Mouse (Mus musculus) urinary bladder, postnatal 14 days (tissue): Measurements from ENCODE around the gene Arhgap8.
"Not testable (repeated sequence)": the region's sequence is repeated elsewhere in the genome, so short reads cannot be mapped to it uniquely, and the experiment has no call there.

ENCODE experiments used
- DNase-seq: peaks from one replicate; pipeline ENCODE4 v3.0.0; 2021; ENCODE audit warnings: low spot score

Arhgap8 gene

DNA sequence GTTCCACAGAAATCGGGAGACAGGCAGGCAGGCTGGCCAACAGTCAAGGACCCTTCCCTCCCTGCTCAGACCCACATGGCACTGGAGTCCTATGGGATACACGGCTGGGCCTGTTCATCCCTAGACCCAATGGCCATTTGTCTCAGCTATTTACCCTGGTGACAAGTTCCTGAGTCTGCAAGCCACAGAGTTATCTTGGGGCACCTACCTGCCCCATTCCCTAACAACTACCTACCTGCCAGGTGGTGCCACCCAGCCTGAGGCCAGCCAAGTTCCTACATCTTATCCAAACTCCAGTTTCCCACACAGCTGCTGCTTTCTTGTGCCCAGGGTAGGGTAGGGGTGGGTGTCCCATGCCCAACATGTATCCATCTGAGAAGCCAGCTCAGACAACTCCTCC, 21.7 kb upstream of the Arhgap8 start:
- DNase-seq, result no peak

GRCm38 (mm10) chr15:84700147-84700794, 19.6 kb upstream of the Arhgap8 start:
- DNase-seq, result peak; percentile 67

- DNase-seq, result peak; percentile 67
Observed at GRCm38 (mm10) chr15:84701947-84702346, 17.9 kb upstream of the Arhgap8 start.

- DNase-seq, result peak; percentile 42
Observed at GRCm38 (mm10) chr15:84702391-84703345, 17.2 kb upstream of the Arhgap8 start.

DNA sequence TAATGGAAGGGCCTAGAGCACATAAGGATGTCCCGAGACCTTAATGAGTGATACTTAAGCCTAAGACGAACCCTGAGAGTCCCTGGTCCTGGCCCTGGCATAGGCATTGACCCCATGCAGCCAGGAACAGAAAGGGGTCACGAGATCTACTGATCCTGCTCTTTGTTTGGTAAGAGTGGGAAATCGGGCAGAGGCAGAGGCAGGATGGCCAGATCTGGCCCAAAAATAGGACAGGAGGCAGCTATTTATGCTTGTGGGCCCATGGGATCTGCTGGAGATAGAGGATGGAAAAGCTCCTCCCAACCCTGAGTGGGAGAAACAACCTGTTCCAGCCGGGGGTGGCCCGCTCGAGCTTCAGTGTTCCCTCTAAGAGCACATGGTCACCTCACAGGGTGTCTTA, 15.9 kb upstream of the Arhgap8 start:
- no peak for DNase-seq

- DNase-seq, result no peak
Observed at GRCm38 (mm10) chr15:84705351-84705901, 14.4 kb upstream of the Arhgap8 start.

GRCm38 (mm10) chr15:84706983-84707619, 12.8 kb upstream of the Arhgap8 start:
- no peak for DNase-seq

DNA sequence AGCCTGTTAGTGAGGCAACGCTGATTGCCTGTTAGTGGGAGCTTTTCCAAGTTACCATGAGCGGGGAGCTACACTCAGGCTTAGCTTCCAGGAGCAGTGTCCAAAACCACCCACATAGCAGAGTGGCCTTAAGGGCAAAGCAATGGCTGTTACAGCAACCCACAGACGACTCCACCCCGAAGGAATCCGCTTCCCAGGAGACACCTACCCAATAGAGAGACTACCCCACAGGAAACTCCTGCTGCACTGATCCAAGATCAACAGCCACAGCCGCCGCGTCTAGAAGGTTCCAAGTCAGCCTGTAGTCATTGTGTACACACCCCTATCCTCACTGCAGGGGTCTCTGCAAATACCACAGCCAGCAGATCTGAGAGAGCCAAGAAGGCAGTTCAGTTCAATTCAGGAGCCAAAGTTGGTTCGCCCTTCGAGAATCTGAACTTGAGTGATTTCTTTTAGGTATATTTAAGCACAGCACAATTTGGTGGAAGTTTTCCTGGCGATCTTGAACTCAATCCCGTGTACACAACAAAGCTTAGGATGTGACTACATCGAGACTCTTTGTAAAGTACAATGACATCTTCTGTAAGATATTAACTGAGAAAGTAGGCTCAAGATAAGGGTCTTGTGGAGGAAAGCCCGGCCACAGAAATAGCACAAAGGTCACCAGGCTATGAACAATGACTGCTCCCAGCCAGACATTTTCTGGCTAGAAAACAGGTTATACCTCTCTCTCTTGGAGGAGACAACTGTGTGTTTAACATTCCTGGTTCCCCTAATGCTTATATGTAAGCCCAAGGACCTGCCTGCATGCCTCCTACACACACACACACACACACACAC, 7.1 kb upstream of the Arhgap8 start:
- DNase-seq, result no peak

DNA sequence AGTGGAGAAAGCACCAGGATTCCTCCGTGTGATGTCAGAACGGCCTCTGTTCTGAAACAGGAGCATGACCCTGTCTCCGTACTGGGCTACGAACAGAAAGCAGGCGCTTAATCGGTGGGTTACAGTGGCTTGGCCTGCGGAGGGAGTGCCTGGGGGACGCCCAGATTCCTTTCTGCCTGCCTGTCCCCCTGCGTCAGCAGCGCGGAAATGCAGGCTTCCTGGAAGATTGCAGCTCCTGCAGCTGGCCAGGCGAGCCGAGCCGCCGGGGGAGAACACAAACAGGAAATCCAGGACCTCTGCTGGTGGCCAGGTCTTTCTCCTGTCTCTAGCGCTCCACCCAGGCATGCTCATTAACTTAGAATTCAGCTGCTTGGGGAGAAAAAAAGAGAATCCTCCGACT, 5.1 kb upstream of the Arhgap8 start:
- peak; percentile 88 for DNase-seq

DNA sequence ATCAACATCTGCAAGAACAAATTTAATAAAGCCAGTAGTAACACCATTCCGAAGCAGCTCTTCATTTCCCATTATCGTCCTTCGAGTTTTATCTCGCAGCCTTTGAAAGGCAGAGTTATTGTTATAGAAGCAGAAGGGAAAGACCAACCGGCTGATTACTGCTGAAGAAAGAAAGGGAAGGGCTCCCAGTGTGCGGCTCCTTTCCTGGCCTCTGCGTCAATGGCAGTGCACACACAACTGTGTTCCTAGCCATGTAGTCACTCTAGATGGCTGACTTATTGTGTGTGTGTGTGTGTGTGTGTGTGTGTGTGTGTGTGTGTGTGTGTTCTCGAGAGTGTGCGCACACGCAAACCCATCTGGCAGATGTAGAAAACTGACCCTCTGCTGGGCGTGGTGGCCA, 4.7 kb upstream of the Arhgap8 start:
- no peak for DNase-seq

DNA sequence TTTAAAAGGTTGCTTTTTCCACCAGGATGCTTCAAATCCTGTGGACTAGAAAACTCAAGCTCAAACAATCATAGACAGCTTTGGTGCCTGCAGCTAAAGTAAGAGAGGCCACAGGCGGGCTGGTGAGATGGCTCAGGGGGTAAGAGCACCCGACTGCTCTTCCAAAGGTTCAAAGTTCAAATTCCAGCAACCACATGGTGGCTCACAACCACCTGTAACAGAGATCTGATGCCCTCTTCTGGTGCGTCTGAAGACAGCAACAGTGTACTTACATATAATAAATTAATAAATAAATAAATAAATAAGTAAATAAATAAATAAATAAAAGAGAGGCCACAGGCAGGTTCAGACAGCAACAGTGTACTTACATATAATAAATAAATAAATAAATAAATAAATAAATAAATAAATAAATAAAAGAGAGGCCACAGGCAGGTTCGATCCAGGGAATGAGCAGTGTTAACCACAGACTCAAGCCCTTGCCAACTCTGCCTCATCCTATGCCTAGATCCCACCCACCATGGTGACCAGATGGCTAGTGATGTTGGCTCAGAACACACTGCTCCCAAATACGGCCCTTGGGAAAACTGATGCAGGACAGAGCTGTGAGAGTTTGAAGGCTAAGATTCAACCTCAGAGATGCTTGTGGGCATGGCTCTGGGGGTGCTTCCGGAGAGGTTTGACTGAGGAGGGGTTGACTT, 2.1 kb upstream of the Arhgap8 start:
- not testable (repeated sequence) for DNase-seq

DNA sequence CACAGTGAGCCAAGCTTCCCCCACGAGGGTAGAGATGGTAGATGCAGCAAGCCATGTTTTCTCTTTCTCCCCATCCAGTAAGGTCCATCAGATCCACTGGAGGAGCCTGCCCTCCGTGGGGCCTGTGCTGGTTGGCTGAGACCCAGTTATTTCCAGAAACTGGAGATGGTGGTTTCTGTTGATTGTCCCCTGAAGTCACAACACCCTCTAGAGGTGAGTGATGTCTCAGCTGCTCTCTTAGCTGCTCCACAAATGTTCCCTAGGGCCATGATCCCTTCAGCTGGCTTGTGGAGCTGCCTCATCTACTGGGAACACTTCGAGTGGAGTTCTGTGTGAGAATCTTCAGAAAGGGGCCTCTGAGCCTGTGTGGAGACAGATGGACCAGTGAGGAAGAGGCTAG, 1.1 kb upstream of the Arhgap8 start:
- DNase-seq, result no peak

GRCm38 (mm10) chr15:84720291-84721204, 696 bp downstream of the Arhgap8 start:
- DNase-seq, result peak; percentile 28

DNA sequence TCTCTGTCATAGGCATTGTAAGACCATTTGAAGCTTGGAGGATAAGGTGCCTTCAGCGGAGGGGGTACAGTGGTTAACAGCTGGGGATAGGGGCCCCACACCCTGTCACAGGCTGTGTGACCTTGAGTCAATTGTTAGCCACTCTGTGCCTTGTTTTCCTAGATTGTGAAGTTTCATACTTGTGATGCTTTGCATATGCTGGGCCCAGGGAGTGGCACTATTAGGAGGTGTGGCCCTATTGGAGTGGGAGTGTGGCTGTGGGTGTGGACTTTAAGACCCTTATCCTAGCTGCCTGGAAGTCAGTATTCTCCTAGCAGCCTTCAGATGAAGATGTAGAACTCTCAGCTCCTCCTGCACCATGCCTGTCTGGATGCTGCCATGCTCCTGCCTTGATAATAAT, 3.8 kb downstream of the Arhgap8 start:
- not testable (repeated sequence) for DNase-seq

DNA sequence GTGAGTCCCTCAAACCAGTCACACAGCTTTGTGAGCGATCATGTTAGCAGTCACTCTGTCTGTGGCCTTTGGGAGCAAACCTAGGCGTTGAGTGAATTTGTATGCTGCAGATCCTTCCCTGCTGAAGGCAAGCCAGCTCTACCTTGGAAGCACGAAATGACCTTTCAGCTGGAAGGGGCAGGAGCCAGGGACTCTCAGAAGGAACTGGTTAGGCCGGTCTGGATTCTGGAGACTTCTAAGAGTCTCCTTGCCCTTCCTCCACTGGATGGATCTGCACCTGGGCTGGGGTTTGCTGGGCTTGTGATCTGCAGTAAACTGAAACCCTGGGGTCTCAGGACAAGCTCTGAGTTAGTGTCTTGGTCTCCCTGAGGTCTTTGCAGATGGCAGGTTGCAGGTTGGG, 4.3 kb downstream of the Arhgap8 start:
- peak; percentile 70 for DNase-seq

DNA sequence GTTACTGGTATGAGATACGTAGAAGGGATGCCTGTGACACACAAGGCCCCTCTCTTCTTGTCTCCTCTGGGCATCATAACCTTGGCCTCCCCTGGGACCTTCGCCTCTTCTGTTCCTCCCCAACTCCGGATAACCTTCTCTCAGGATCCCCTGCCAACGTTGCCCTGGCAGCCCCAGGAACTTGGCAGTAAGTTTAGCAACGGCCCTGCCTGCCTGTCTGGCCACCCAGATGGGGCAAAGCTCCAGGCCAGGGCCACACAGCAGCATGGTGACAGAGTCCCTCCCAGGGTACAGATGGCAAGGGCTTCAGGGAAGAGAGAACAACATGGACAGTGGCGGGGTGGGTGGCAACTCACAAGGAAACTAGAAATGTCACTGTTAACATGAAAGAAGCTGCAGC, 9.8 kb downstream of the Arhgap8 start:
- DNase-seq, result no peak

- no peak for DNase-seq
Observed at GRCm38 (mm10) chr15:84730893-84731292, 11.0 kb downstream of the Arhgap8 start.

DNA sequence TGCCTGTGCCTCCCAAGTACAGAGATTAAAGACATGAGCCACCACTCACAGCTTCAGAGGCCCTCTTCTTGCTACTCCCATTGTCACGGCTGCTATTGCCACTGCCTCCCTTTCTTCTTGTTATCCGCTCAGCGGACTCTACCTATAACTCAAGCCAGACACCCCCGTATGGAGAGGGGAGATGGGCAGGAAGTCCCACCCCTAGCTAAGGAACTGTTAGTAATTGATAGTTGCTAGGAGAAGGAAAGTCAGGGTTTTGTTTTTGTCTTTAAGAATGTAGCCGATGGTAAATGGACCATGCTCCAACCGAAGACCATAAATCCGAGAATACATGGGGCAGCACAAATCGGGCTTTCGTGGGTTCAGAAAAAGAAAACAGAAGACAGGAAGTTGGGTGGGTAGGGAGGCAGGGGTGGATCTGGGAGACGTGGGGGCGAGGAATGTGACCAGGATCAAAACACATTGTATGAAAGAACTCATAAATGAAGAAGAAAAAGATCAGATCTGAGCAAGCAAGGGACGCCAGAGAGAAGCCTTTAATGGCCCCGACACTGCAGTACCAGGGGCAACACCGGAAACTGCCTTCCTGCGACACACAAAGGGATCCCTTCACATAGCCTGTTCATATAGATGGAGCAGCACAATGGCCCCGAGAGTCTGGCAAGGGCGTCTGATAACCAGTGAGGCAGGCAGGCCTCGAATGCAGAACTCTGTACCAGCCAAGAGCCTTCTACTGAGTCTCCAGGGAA, 12.0 kb downstream of the Arhgap8 start:
- DNase-seq, result no peak

DNA sequence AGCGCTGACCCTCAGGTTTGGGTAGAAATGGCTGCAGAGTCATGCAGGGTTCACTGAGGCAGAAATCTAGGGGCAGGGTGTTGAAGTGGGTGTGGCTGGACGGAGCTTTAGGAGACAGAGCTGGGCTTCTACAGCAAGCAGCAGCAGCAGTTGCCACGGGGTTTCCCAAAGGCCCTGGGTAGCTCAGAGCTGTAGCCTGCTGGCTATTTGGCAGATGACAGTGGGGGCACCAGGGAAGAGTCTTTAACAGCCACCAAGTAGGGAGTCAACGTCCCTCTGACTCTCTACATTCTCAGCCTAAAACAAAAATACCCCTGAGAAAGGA, 12.5 kb downstream of the Arhgap8 start:
- no peak for DNase-seq
